Mouse (Mus musculus) G1E (cell line): ENCODE data around the gene Zfp93.

Experiments used
- CTCF ChIP-seq: IDR thresholded peaks from 2 replicates; pipeline ENCODE4 v1.5.1; 2012; ENCODE audit warnings: low read depth, low read length, inconsistent platforms, mixed read lengths
- TAL1 ChIP-seq: conservative IDR thresholded peaks from 2 replicates; pipeline ENCODE4 v1.6.1; 2012; ENCODE audit warnings: low read depth, low read length, inconsistent platforms, mixed read lengths

DNA sequence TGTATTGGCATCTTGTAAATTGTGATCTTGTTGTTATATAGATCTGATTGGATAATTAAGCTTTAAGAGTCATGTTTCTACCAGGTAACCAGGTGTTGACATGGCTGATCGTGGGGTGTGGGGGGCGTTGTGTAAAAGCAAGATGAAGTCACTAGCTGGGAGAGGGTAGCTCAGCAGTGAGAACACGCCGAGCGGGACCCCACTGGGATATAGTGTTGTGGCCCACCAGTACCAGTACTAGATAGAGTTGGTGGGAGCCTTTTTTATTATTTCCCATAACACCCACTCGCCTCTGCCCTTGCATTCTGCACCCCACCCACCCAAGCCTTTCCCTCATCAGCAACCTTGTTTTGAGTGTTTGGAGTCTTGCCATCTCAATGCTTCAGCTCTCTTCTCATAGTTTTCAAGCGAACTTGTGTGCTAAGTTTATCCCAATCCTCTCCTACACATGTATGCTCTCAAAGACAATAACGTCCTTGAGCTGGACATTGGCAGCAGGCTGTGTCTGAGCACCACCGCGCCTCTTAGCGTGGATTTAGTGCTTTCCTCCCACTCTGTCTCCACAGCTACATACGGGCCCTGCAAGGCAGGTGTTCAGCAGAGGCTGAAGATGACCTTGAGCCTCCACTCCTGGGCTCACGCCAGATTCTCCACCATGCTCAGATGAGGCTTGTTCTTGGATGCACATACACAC lies 10.8 kb upstream of the Zfp93 start:
- TF ChIP-seq CTCF (no peak), TAL1 (no peak)
